Mouse (Mus musculus): ENCODE measurements at regions not wholly inside any gene's neighbourhood (a gene's known extent, or its start where the extent isn't known, plus 50 kb on each side); places are given as distances from the start of the nearest gene placed in this dataset.

GRCm38 (mm10) chr3:156253172-156253934 is 308.2 kb upstream of the Negr1 start:
- no peak for DNase-seq (ENCODE audit: low spot score in 2 of 2)

- no peak for DNase-seq (ENCODE audit: low spot score in 2 of 2)
Observed at GRCm38 (mm10) chr3:156256719-156257118, 304.9 kb upstream of the Negr1 start.

- DNase-seq (ENCODE audit: low spot score in 2 of 2) = no peak
Observed at GRCm38 (mm10) chr3:156264654-156265053, 296.9 kb upstream of the Negr1 start.

GRCm38 (mm10) chr3:156267727-156268126 is 293.9 kb upstream of the Negr1 start:
- no peak for DNase-seq (ENCODE audit: low spot score in 2 of 2)

DNA sequence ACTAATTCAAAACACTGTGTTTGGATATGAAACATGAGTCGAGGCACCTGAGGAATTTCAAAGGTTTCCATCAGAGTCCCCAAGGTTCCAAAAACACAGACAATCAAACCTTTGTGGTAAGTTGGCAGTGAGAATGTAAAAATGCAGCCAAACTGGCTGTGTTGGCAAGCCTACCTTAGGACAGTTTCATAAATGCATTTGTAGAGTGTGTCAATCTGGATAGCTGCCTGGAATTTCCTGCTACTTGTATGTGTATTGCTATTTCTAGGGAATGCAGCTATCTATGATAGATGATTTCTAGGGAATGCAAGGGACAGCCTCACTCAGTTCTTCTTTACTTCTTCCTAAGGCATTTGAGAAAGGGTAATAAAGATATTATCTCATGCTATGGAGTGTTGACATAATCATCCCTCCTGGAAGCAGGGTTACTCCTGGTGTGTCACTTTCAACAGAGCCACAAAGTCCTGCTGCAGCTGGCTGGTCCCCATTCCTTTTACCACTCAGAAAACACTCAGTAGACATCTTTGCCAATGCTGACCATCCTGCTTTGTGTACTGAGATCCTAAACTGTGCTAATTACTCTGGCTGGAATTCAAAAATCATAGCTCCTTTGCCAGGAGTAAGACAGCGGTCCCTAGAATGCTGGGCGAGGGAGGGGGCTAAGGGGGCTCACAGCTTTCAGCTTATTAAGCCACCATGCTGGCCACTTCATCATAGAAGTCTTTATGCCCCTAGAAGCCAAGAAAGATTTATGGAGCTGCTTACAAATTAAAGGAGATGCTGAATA is 261.4 kb upstream of the Negr1 start:
- DNase-seq (ENCODE audit: low spot score in 2 of 2) = peak in 1 of 2 experiments; percentile 51

- DNase-seq (ENCODE audit: low spot score in 2 of 2) = no peak
Observed at GRCm38 (mm10) chr3:156301302-156301701, 260.3 kb upstream of the Negr1 start.

DNA sequence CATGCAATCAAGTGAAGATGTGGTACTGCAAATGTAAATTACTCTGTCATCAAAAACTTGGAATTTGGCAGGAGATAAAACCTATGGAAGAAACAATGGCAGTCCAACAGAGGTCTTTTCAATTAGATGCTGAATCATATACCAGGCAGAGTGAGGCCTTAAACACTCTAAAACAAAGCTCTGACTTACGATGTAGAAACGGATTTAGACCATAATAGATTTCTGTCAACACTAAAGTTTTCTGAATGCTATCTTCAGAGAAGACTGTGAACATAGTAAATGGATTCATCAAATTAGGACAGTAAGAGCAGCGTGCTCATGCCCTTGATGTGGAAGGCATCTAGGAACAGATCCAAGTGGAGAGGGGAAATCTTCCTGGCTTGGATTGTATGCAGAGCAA is 259.8 kb upstream of the Negr1 start:
- no peak for DNase-seq (ENCODE audit: low spot score in 2 of 2)

DNA sequence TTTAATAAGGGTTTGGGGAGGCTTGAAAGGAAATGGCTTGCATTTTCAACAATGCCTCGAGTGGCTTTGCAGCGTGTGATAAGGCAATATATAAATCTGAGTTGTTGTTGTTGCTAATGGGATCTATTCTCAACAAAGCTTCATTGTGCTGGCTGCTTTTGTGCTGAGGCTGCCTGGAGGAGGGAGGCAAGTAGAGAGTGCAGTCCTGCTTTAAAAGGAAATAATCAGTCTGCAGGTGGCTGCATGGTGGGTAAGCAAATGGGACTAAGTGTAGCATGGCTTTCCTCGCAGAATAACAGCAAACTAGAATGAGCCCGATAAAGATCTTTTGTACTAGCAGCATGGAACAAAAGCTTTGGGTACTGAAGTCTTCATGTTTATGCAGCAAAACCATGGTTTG is 257.4 kb upstream of the Negr1 start:
- no peak for DNase-seq (ENCODE audit: low spot score in 2 of 2)

DNA sequence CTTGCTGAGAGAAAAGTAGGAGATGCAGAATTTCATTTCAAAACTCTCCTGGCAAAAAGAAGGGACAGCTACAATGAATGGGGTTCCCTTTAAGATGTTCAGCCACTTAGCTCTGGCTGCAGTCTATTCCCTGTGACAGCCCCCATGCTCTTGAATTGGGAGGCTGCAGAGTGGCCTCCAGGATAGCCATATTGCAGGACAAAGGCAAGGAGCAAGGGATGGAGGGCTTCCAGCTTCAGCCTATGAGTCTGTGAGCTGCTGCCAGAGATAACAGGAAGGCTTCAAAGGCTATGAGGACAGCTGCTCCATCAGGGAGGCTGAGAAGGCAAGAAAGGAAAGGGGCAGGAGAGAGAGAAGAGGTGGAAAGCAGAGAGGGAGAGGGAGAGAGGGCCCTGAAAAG is 256.5 kb upstream of the Negr1 start:
- DNase-seq (ENCODE audit: low spot score in 2 of 2) = no peak

GRCm38 (mm10) chr3:156335033-156335793 is 226.4 kb upstream of the Negr1 start:
- DNase-seq (ENCODE audit: low spot score in 2 of 2) = no peak

DNA sequence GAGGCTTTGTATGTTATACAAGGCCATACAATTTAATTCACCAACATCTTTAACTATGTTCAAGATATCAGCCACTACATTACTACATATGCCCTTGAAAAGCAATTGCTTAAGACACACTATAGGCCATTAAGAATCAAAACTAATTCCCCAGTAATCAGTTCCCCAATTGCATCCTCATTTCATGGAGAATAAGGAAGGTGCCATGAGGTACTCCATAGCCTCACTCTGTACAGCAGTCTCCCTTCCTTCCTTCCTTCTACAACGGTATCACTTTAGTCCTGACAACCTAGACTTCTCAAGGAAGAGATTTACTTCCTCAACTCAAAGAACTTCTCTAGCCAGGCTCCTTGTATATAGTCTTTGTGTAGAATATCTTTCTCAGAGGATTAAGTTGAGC is 220.1 kb upstream of the Negr1 start:
- no peak for DNase-seq (ENCODE audit: low spot score in 2 of 2)

GRCm38 (mm10) chr3:156351727-156352126 is 209.9 kb upstream of the Negr1 start:
- no peak for DNase-seq (ENCODE audit: low spot score in 2 of 2)

DNA sequence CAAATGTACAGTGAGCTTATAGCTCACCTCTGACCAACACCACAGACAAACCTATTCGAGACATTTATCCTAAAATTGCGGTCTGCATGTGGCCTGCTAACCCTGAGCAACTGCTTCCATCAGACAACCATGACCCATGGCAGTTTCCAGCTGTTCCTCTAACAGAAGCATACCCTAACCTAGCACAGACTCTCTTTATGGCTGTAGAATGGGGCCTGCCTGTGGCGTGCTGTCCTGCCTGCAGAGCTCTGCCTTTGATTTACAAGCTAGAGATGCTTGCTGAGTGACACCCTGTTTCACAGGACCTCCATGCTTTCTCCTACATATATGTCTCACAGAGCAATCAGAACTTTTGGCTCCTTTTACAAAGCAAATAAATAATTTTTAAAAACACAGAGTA is 208.2 kb upstream of the Negr1 start:
- DNase-seq (ENCODE audit: low spot score in 2 of 2) = no peak

- DNase-seq (ENCODE audit: low spot score in 2 of 2) = no peak
Observed at GRCm38 (mm10) chr3:156353841-156354473, 207.6 kb upstream of the Negr1 start.

DNA sequence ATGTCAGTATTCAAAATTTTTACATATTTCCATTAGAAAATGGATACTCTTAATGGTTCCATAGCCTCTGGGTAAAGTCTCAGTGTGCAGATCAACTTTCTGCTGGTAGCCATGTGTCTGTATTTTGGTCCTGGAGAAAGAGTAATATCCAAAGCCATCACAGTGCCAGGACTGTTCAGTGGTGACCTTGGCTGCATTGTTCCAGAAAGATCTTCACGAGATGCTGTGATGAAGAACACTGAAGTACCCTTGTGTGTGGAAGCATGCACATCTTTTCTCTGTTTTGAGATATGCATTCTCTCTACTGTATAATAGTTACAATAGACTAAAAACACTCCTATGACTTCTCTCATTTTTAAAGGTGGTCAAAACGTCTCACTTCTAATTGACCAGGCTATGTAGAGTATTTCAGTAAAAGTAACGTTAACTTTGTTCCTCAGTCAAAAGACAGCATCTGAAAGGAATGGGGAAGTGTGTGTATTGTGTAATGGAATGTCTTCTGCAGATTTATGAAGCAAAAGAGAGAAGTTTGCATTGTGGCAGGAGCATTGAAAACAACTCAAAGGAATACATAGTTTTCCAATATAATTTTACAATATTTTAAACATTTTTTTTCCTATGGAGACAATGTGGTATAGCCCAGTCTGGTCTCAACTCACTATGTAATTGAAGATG is 192.8 kb upstream of the Negr1 start:
- no peak for DNase-seq (ENCODE audit: low spot score in 2 of 2)

DNA sequence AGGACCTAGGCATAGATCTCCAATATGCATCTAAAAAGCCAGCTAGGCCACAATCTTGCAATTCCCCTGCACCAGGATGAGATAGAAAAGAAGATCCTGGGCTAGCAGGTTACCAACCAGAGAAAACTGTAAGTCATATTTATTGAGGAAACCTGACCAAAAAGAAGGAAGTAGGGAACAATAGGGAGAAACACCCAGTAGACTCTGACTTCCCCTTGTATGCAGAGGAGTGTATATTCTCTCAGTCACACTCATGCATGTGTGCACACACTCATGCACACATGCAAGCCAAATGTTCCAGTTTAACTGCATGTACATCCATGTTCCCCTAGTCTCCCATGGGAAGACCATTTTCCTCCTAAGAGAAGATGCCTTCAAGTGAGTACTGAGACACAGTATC is 184.9 kb upstream of the Negr1 start:
- DNase-seq (ENCODE audit: low spot score in 2 of 2) = no peak

DNA sequence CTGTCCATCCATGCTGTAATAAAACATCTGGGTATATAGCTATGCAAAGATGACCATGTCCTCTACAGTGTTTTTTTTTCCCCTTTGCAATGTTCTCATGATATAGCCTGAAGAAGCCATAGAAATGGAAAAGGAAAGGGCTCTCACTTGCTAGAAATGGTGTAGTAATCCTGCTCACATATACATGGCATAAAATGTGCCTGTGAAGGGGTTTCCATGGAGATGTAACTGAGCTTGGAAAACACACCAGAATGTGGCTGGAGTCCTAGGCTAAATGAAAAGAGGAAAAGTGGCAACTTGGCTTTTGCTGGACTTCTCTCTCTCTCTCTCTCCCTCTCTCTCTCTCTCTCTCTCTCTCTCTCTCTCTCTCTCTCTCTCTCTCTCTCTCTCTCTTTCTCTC is 178.7 kb upstream of the Negr1 start:
- no peak for DNase-seq (ENCODE audit: low spot score in 2 of 2)

- no peak for DNase-seq (ENCODE audit: low spot score in 2 of 2)
Observed at GRCm38 (mm10) chr3:156406136-156406535, 155.5 kb upstream of the Negr1 start.

DNA sequence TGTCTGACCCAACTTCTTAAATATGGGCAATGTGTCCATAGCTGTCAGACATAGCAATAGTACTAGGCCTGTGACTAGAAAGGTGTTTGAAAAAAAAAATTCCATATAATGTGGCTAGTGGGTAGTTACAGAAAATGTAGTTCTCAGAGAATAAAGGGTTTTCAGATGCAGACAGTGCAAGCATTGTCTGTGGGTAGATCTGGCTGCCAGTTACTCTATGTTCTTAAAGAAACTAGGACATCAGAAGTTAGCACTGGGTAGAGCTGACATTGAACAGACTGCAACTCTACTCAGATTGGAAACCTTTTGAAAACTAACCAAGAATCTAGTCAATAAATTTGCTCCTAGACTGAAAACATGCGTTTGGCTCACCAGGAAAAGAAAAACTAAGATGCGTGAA is 154.5 kb upstream of the Negr1 start:
- DNase-seq (ENCODE audit: low spot score in 2 of 2) = no peak

DNA sequence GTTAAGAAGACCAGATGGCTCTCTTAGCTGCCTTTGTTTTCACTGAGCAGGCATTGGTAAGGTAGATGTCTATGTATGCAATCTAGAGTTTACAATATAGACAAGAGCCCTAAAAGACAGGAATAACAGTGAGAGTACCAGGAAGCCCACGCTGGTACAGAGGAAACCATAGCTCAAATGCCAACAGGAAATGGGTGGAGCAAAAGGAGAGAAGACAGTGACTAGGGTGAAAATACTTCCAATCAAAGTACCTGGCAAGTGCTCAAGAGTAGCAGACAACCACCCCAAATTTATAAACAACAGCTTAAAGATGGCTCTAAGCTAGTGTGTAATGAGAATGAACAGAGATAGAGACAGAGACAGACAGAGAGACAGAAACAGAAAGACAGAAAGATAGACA is 151.5 kb upstream of the Negr1 start:
- DNase-seq (ENCODE audit: low spot score in 2 of 2) = no peak

DNA sequence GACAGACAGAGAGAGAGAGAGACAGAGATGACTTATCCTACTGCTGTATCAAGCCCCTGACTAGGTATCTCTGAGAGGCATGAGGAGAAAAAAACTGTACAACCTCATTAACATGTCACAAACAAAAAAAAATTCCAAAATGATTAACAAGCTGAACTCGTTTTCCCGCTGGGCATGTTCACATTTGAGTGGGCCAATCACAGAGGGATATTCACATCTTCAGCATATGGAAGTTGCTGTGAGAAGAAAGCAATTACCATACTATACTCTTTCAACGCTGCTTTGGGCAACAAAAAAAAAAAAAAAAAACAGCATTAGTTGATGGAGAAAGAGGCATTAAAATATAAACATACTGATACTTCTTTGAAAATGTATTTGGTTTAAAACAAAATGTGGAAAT is 148.8 kb upstream of the Negr1 start:
- DNase-seq (ENCODE audit: low spot score in 2 of 2) = no peak

Measured in layer of hippocampus, postnatal 14 days (tissue).